Mouse (Mus musculus) stomach, embryonic 14.5 days (tissue): ENCODE measurements at regions not wholly inside any gene's neighbourhood (a gene's known extent, or its start where the extent isn't known, plus 50 kb on each side); places are given as distances from the start of the nearest gene placed in this dataset.

Experiments
- ATAC-seq: fragments of 200-750 bp; cut with Nextera tagmentation; 2 replicates; pipeline ENCODE4 v1.8.0; 2017; ENCODE audit warnings: low read depth, moderate TSS enrichment; ENCODE audit not compliant: insufficient number of reproducible peaks, insufficient read depth, low FRiP score
- H3K27ac ChIP-seq: fragments of 300-500 bp; sonication (generic); 2 replicates; pipeline ENCODE4 v1.5.1; 2014; ENCODE audit warnings: mild to moderate bottlenecking, low read length, moderate library complexity, mixed read lengths
- H3K27me3 ChIP-seq: fragments of 300-500 bp; sonication (generic); 2 replicates; pipeline ENCODE4 v1.6.1; 2014; ENCODE audit warnings: low read length, control low read depth, mixed read lengths; ENCODE audit not compliant: control insufficient read depth, insufficient read depth
- H3K36me3 ChIP-seq: fragments of 300-500 bp; sonication (generic); 2 replicates; pipeline ENCODE4 v1.6.1; 2014; ENCODE audit warnings: mild to moderate bottlenecking, control low read depth, low read length, moderate library complexity, mixed read lengths; ENCODE audit not compliant: control insufficient read depth, insufficient read depth
- H3K4me1 ChIP-seq: fragments of 300-500 bp; sonication (generic); 2 replicates; pipeline ENCODE4 v1.6.1; 2014; ENCODE audit warnings: low read length, control low read depth, mixed read lengths; ENCODE audit not compliant: control insufficient read depth, insufficient read depth
- H3K4me2 ChIP-seq: fragments of 300-500 bp; sonication (generic); replicated peaks from 2 replicates; pipeline ENCODE4 v1.6.1; 2014; ENCODE audit warnings: low read depth, low read length, control low read depth
- H3K4me3 ChIP-seq: fragments of 300-500 bp; sonication (generic); 2 replicates; pipeline ENCODE4 v1.5.1; 2014; ENCODE audit warnings: low read depth, low read length, control low read depth
- H3K9ac ChIP-seq: fragments of 300-500 bp; sonication (generic); replicated peaks from 2 replicates; pipeline ENCODE4 v1.6.1; 2014; ENCODE audit warnings: low read depth, mild to moderate bottlenecking, control low read depth, low read length, moderate library complexity, mixed read lengths
- H3K9me3 ChIP-seq: fragments of 300-500 bp; sonication (generic); 2 replicates; pipeline ENCODE4 v1.6.1; 2016; ENCODE audit warnings: low read depth, low read length, control low read depth; ENCODE audit not compliant: control insufficient read depth
- WGBS: fragments of 180-500 bp; shearing (Covaris S2); extraction: QIAGEN DNeasy Blood & Tissue Kit; methylation state at CpG from one replicate; pipeline ENCODE4 v1.1.7; 2014; 5-methylcytosine and 5-hydroxymethylcytosine counted together

GRCm38 (mm10) chr9:43419993-43420715 lies 109.5 kb downstream of the Trim29 start:
- Histone ChIP-seq H3K36me3 (no peaks in the 10 kb centered on the region), H3K27ac (no peak overlapping the region), H3K4me1 (no peaks in the 10 kb centered on the region), H3K9me3 (no peaks in the 10 kb centered on the region), H3K9ac (no peak overlapping the region), H3K27me3 (no peaks in the 10 kb centered on the region), H3K4me3 (no peak overlapping the region), H3K4me2 (no peak overlapping the region)
- 21% methylated on average over 17 of the region's 17 CpGs for WGBS
- ATAC-seq: no peak

GRCm38 (mm10) chr9:43427007-43427406 lies 116.4 kb downstream of the Trim29 start:
- H3K4me2 ChIP-seq: no peak overlapping the region
- no peaks in the 10 kb centered on the region for H3K27me3 ChIP-seq
- no peak overlapping the region for H3K27ac ChIP-seq
- no peak for ATAC-seq
- H3K9ac ChIP-seq: no peak overlapping the region
- H3K4me1 ChIP-seq: no peaks in the 10 kb centered on the region
- 58% methylated on average over 7 of the region's 7 CpGs for WGBS
- H3K4me3 ChIP-seq: no peak overlapping the region
- no peaks in the 10 kb centered on the region for H3K36me3 ChIP-seq
- no peaks in the 10 kb centered on the region for H3K9me3 ChIP-seq

GRCm38 (mm10) chr9:43433953-43434352 lies 123.3 kb downstream of the Trim29 start:
- WGBS: 63% methylated on average over 3 of the region's 3 CpGs
- no peak for ATAC-seq
- Histone ChIP-seq H3K27me3 (no peaks in the 10 kb centered on the region), H3K4me2 (no peak overlapping the region), H3K9me3 (no peaks in the 10 kb centered on the region), H3K4me1 (no peaks in the 10 kb centered on the region), H3K9ac (no peak overlapping the region), H3K27ac (no peak overlapping the region), H3K4me3 (no peak overlapping the region), H3K36me3 (no peaks in the 10 kb centered on the region)

- Histone ChIP-seq H3K4me3 (no peak overlapping the region), H3K9me3 (no peaks in the 10 kb centered on the region), H3K9ac (no peak overlapping the region), H3K4me2 (no peak overlapping the region), H3K36me3 (no peaks in the 10 kb centered on the region), H3K27ac (no peak overlapping the region), H3K4me1 (no peaks in the 10 kb centered on the region), H3K27me3 (no peaks in the 10 kb centered on the region)
- no peak for ATAC-seq
- 82% methylated on average over 11 of the region's 11 CpGs for WGBS
Measured at GRCm38 (mm10) chr9:43438476-43438875, 127.8 kb downstream of the Trim29 start.

GRCm38 (mm10) chr9:43440959-43441510 lies 130.4 kb downstream of the Trim29 start:
- Histone ChIP-seq H3K27me3 (no peaks in the 10 kb centered on the region), H3K9ac (no peak overlapping the region), H3K4me1 (no peaks in the 10 kb centered on the region), H3K27ac (no peak overlapping the region), H3K4me2 (no peak overlapping the region), H3K4me3 (no peak overlapping the region), H3K36me3 (no peaks in the 10 kb centered on the region), H3K9me3 (no peaks in the 10 kb centered on the region)
- WGBS: 63% methylated on average over 5 of the region's 5 CpGs
- ATAC-seq: no peak

- ATAC-seq: no peak
- H3K4me2 ChIP-seq: no peak overlapping the region
- no peaks in the 10 kb centered on the region for H3K27me3 ChIP-seq
- WGBS: 64% methylated on average over 1 of the region's 1 CpGs
- no peak overlapping the region for H3K9ac ChIP-seq
- no peak overlapping the region for H3K4me3 ChIP-seq
- no peak overlapping the region for H3K27ac ChIP-seq
- no peaks in the 10 kb centered on the region for H3K9me3 ChIP-seq
- H3K4me1 ChIP-seq: no peaks in the 10 kb centered on the region
- H3K36me3 ChIP-seq: no peaks in the 10 kb centered on the region
Measured at GRCm38 (mm10) chr9:43445491-43445890, 134.8 kb downstream of the Trim29 start.

- H3K9me3 ChIP-seq: no peaks in the 10 kb centered on the region
- H3K4me3 ChIP-seq: no peak overlapping the region
- H3K27ac ChIP-seq: no peak overlapping the region
- no peaks in the 10 kb centered on the region for H3K27me3 ChIP-seq
- ATAC-seq: peak; percentile 67
- H3K36me3 ChIP-seq: no peaks in the 10 kb centered on the region
- no peaks in the 10 kb centered on the region for H3K4me1 ChIP-seq
- H3K9ac ChIP-seq: no peak overlapping the region
- no peak overlapping the region for H3K4me2 ChIP-seq
- 50% methylated on average over 7 of the region's 7 CpGs for WGBS
Measured at GRCm38 (mm10) chr9:43447372-43447771, 136.7 kb downstream of the Trim29 start.

- H3K9ac ChIP-seq: no peak overlapping the region
- H3K4me3 ChIP-seq: no peak overlapping the region
- H3K4me2 ChIP-seq: no peak overlapping the region
- no peaks in the 10 kb centered on the region for H3K4me1 ChIP-seq
- 0 out of 2 replicates have a peak, but pooled peaks cover 2% of the 10 kb centered on the region for H3K27me3 ChIP-seq
- 83% methylated on average over 5 of the region's 5 CpGs for whole genome bisulfite sequencing
- no peak overlapping the region for H3K27ac ChIP-seq
- no peak for ATAC-seq
- no peaks in the 10 kb centered on the region for H3K9me3 ChIP-seq
- no peaks in the 10 kb centered on the region for H3K36me3 ChIP-seq
Measured at GRCm38 (mm10) chr9:43448981-43449380, 138.3 kb downstream of the Trim29 start.
